Mouse (Mus musculus): ENCODE data around the gene Grik4. TPM values are rescaled to one million over a fixed set of nuclear protein-coding genes. Genes with fewer than 3 reads are reported as not detected.
A peak's percentile ranks its signal among the peaks of the same experiment; 100 is the strongest.

Gene Grik4
- polyA plus RNA-seq, 1 experiment from 2014 or later: 0.41 TPM

- 30% methylated on average over 3 of the region's 3 CpGs for WGBS (ENCODE audit: insufficient replicate concordance)
- H3K4me3 ChIP-seq (replicated peaks): no peak overlapping the region
- H3K36me3 ChIP-seq (replicated peaks): no peaks in the 10 kb centered on the region
- ATAC-seq (ENCODE audit: insufficient read depth): no peak
- H3K4me1 ChIP-seq (replicated peaks): peaks cover 20% of the 10 kb centered on the region
- no peak overlapping the region for H3K9ac ChIP-seq
- H3K9me3 ChIP-seq (replicated peaks): no peaks in the 10 kb centered on the region
- no peak overlapping the region for H3K27ac ChIP-seq (replicated peaks)
- H3K27me3 ChIP-seq: no peaks in the 10 kb centered on the region
- no peak overlapping the region for H3K4me2 ChIP-seq
Measured at GRCm38 (mm10) chr9:42906995-42907394, 37.3 kb downstream of the Grik4 start.

GRCm38 (mm10) chr9:42898091-42898591 is 46.2 kb downstream of the Grik4 start:
- H3K27me3 ChIP-seq: peaks cover 44% of the 10 kb centered on the region
- H3K27ac ChIP-seq (replicated peaks): no peak overlapping the region
- H3K4me1 ChIP-seq (replicated peaks): no peaks in the 10 kb centered on the region; the same call in 1 of the 2 replicates
- H3K9ac ChIP-seq: no peak overlapping the region
- H3K4me3 ChIP-seq (replicated peaks): peak overlapping the region; percentile 36; the same call in 1 of the 2 replicates
- no peaks in the 10 kb centered on the region for H3K9me3 ChIP-seq (replicated peaks)
- no peak for ATAC-seq (ENCODE audit: insufficient read depth)
- 6% methylated on average over 11 of the region's 11 CpGs for WGBS (ENCODE audit: insufficient replicate concordance)
- peak overlapping the region; percentile 62 for H3K4me2 ChIP-seq
- no peaks in the 10 kb centered on the region for H3K36me3 ChIP-seq (replicated peaks)

- 2% methylated on average over 52 of the region's 52 CpGs for WGBS (ENCODE audit: insufficient replicate concordance)
- Histone ChIP-seq H3K9ac (no peak overlapping the region), H3K27me3 (peaks cover 44% of the 10 kb centered on the region)
Measured at GRCm38 (mm10) chr9:42897361-42898051, 46.8 kb downstream of the Grik4 start.

GRCm38 (mm10) chr9:42896421-42897210 is 47.7 kb downstream of the Grik4 start:
- Histone ChIP-seq H3K27ac (replicated peaks) (no peak overlapping the region), H3K4me1 (replicated peaks) (no peaks in the 10 kb centered on the region; the same call in 1 of the 2 replicates), H3K4me2 (peak overlapping the region; percentile 62), H3K27me3 (peaks cover 44% of the 10 kb centered on the region), H3K9ac (no peak overlapping the region), H3K4me3 (replicated peaks) (no peak overlapping the region), H3K36me3 (replicated peaks) (no peaks in the 10 kb centered on the region), H3K9me3 (replicated peaks) (no peaks in the 10 kb centered on the region)
- 4% methylated on average over 16 of the region's 16 CpGs for WGBS (ENCODE audit: insufficient replicate concordance)
- ATAC-seq (ENCODE audit: insufficient read depth): no peak

More at GRCm38 (mm10) chr9:42897361-42898051, 46.8 kb downstream of the Grik4 start:
- no peaks in the 10 kb centered on the region for H3K9me3 ChIP-seq (replicated peaks)
- peak overlapping the region; percentile 36 for H3K4me3 ChIP-seq (replicated peaks)
- no peak for ATAC-seq (ENCODE audit: insufficient read depth)
- no peaks in the 10 kb centered on the region; the same call in 1 of the 2 replicates for H3K4me1 ChIP-seq (replicated peaks)
- H3K36me3 ChIP-seq (replicated peaks): no peaks in the 10 kb centered on the region
- H3K4me2 ChIP-seq: peak overlapping the region; percentile 62
- H3K27ac ChIP-seq (replicated peaks): no peak overlapping the region

GRCm38 (mm10) chr9:42892765-42893164 is 51.5 kb downstream of the Grik4 start:
- Histone ChIP-seq H3K9me3 (replicated peaks) (no peaks in the 10 kb centered on the region), H3K4me2 (no peak overlapping the region), H3K4me3 (replicated peaks) (no peak overlapping the region), H3K36me3 (replicated peaks) (no peaks in the 10 kb centered on the region), H3K27me3 (peaks cover 27% of the 10 kb centered on the region), H3K27ac (replicated peaks) (no peak overlapping the region), H3K4me1 (replicated peaks) (no peaks in the 10 kb centered on the region; the same call in 1 of the 2 replicates), H3K9ac (no peak overlapping the region)
- 58% methylated on average over 8 of the region's 8 CpGs for WGBS (ENCODE audit: insufficient replicate concordance)
- ATAC-seq (ENCODE audit: insufficient read depth): no peak

- Histone ChIP-seq H3K27ac (replicated peaks) (no peak overlapping the region), H3K9me3 (replicated peaks) (no peaks in the 10 kb centered on the region), H3K4me3 (replicated peaks) (no peak overlapping the region), H3K4me2 (no peak overlapping the region), H3K27me3 (no peaks in the 10 kb centered on the region; the same call in 1 of the 2 replicates), H3K4me1 (replicated peaks) (no peaks in the 10 kb centered on the region), H3K36me3 (replicated peaks) (no peaks in the 10 kb centered on the region), H3K9ac (no peak overlapping the region)
- no peak for ATAC-seq (ENCODE audit: insufficient read depth)
- 54% methylated on average over 4 of the region's 4 CpGs for WGBS (ENCODE audit: insufficient replicate concordance)
Measured at GRCm38 (mm10) chr9:42887930-42888329, 56.4 kb downstream of the Grik4 start.

- no peak overlapping the region for H3K9ac ChIP-seq
- H3K27ac ChIP-seq (replicated peaks): no peak overlapping the region
- no peak overlapping the region for H3K4me2 ChIP-seq
- H3K9me3 ChIP-seq (replicated peaks): no peaks in the 10 kb centered on the region
- ATAC-seq (ENCODE audit: insufficient read depth): no peak
- no peaks in the 10 kb centered on the region for H3K4me1 ChIP-seq (replicated peaks)
- H3K27me3 ChIP-seq: no peaks in the 10 kb centered on the region; the same call in 1 of the 2 replicates
- 38% methylated on average over 15 of the region's 15 CpGs for WGBS (ENCODE audit: insufficient replicate concordance)
- no peaks in the 10 kb centered on the region for H3K36me3 ChIP-seq (replicated peaks)
- no peak overlapping the region for H3K4me3 ChIP-seq (replicated peaks)
Measured at GRCm38 (mm10) chr9:42886112-42886766, 58.1 kb downstream of the Grik4 start.

- ATAC-seq (ENCODE audit: insufficient read depth): no peak
- no peak overlapping the region for H3K9ac ChIP-seq
- H3K4me1 ChIP-seq (replicated peaks): no peaks in the 10 kb centered on the region
- H3K27ac ChIP-seq (replicated peaks): no peak overlapping the region
- H3K4me3 ChIP-seq (replicated peaks): no peak overlapping the region
- no peaks in the 10 kb centered on the region for H3K36me3 ChIP-seq (replicated peaks)
- H3K4me2 ChIP-seq: no peak overlapping the region
- WGBS (ENCODE audit: insufficient replicate concordance): 40% methylated on average over 8 of the region's 8 CpGs
- H3K27me3 ChIP-seq: no peaks in the 10 kb centered on the region; the same call in 1 of the 2 replicates
- no peaks in the 10 kb centered on the region for H3K9me3 ChIP-seq (replicated peaks)
Measured at GRCm38 (mm10) chr9:42885566-42885965, 58.7 kb downstream of the Grik4 start.

GRCm38 (mm10) chr9:42885123-42885522 is 59.2 kb downstream of the Grik4 start:
- Histone ChIP-seq H3K4me2 (no peak overlapping the region), H3K4me3 (replicated peaks) (no peak overlapping the region), H3K4me1 (replicated peaks) (no peaks in the 10 kb centered on the region), H3K27ac (replicated peaks) (no peak overlapping the region), H3K36me3 (replicated peaks) (no peaks in the 10 kb centered on the region), H3K27me3 (no peaks in the 10 kb centered on the region; the same call in 1 of the 2 replicates), H3K9me3 (replicated peaks) (no peaks in the 10 kb centered on the region), H3K9ac (no peak overlapping the region)
- WGBS (ENCODE audit: insufficient replicate concordance): 41% methylated on average over 11 of the region's 11 CpGs
- no peak for ATAC-seq (ENCODE audit: insufficient read depth)

- Histone ChIP-seq H3K36me3 (replicated peaks) (no peaks in the 10 kb centered on the region), H3K4me1 (replicated peaks) (no peaks in the 10 kb centered on the region), H3K4me2 (no peak overlapping the region), H3K9ac (no peak overlapping the region), H3K4me3 (replicated peaks) (no peak overlapping the region), H3K27me3 (peaks cover 6% of the 10 kb centered on the region), H3K9me3 (replicated peaks) (no peaks in the 10 kb centered on the region), H3K27ac (replicated peaks) (no peak overlapping the region)
- 42% methylated on average over 10 of the region's 10 CpGs for WGBS (ENCODE audit: insufficient replicate concordance)
- ATAC-seq (ENCODE audit: insufficient read depth): no peak
Measured at GRCm38 (mm10) chr9:42883006-42883759, 61.1 kb downstream of the Grik4 start.

Data from liver, embryonic 15.5 days (tissue).